Mouse (Mus musculus) neutrophil, adult 83 days (primary cell): Measurements from ENCODE around the gene Ccl25. TPM values are rescaled to one million over a fixed set of nuclear protein-coding genes. Genes with fewer than 3 reads are reported as not detected.

Source experiments
- total RNA-seq, 2 experiments: library from RNA; stranded (reverse); gene quantifications; one replicate each; pipeline ENCODE4 v1.2.4; 2023

Ccl25 gene
- 10 to 100 TPM; 10.8 to 12.3 TPM for total RNA-seq

DNA sequence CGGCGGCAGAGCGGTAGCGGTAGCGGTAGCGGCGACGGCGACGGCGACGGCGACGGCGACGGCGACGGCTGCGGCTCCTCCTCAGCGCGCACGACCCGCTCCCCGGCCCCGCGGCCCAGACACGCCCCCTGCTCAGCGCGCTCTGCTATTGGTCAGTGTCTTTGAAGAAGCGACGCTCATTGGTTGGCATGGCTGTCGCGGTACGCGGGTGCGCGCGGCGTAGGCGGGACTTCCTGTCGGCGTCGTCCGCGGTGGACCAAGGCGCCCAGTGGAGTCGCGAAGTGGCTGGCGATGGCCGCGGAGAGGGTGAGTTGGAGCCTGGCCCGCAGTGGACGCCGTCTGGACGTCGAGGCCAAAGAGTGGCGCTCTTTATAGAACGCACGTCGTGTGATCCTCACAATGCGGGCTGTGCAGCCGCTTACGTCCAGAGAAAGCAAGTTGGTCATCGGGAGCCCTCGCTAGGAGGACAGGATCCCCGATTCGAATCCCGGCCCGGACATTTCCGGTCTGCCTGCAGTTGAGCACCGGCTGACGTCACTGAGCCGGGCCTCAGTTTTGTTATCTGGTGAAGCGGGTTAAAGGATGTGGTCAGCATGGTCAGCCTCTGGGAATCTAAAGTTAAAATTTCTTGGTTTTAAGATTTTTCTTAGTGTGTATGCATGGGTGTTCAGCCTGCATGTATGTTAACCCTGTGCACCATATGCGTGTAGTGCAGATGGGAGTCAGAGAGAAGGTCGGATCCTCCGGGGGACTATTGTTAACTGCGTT is at the start of gene Ccl25, which contains the start of gene Elavl1:
Gene Ccl25, plus strand, starts transcription at position 228 of the 768 bp plus-strand sequence.
Gene Elavl1, minus strand, starts transcription at position 431 of the 768 bp plus-strand sequence.

GRCm38 (mm10) chr8:4275275-4276110 is 49.5 kb upstream of the Ccl25 start, which contains the start of gene Timm44:
Gene Timm44 (minus strand): TSS chr8:4275913.

Other genes with a start within 250 kb of the Ccl25 start
- gene Cd209f, start 219.4 kb upstream of the Ccl25 start, total RNA-seq = not detected
- not detected for gene Cd209g, start 191.1 kb upstream of the Ccl25 start, total RNA-seq
- gene Evi5l, start 158.6 kb upstream of the Ccl25 start, total RNA-seq = 10 to 100 TPM in 1 of 2 experiments, 1 to 10 TPM in 1; 8.8 to 11.4 TPM
- gene Prr36, start 107.8 kb upstream of the Ccl25 start, total RNA-seq = under 1 TPM; 0.24 to 0.26 TPM
- not detected for gene Lrrc8e, start 98.4 kb upstream of the Ccl25 start, total RNA-seq
- gene Map2k7, start 86.5 kb upstream of the Ccl25 start, total RNA-seq = 10 to 100 TPM; 46.7 to 54.4 TPM
- not detected for gene Gm49320, start 86.3 kb upstream of the Ccl25 start, total RNA-seq
- gene Tgfbr3l, start 77.0 kb upstream of the Ccl25 start, total RNA-seq = 1 to 10 TPM; 8.2 to 9.2 TPM
- gene Snapc2, start 72.1 kb upstream of the Ccl25 start, total RNA-seq = 10 to 100 TPM; 12.1 to 13.5 TPM
- gene Ctxn1, start 65.9 kb upstream of the Ccl25 start, total RNA-seq = 1 to 10 TPM in 1 of 2 experiments, under 1 TPM in 1; 0.44 to 1.1 TPM
- gene Timm44, start 49.3 kb upstream of the Ccl25 start, total RNA-seq = 10 to 100 TPM; 29.9 to 38.5 TPM
- gene Elavl1, start 203 bp downstream of the Ccl25 start, total RNA-seq = 10 to 100 TPM; 72.0 to 78.3 TPM
- gene Cers4, start 167.8 kb downstream of the Ccl25 start, total RNA-seq = 1 to 10 TPM; 3.0 to 3.7 TPM